Mouse (Mus musculus): Measurements from ENCODE around the gene Kcnk5. TPM values are rescaled to one million over a fixed set of nuclear protein-coding genes. Genes with fewer than 3 reads are reported as not detected.

The Kcnk5 gene
- polyA plus RNA-seq (2014; fragmentation: Nextera tagmentation; extraction: Ambion mirVana): 4.5 and 6.6 TPM in 2 replicates

DNA sequence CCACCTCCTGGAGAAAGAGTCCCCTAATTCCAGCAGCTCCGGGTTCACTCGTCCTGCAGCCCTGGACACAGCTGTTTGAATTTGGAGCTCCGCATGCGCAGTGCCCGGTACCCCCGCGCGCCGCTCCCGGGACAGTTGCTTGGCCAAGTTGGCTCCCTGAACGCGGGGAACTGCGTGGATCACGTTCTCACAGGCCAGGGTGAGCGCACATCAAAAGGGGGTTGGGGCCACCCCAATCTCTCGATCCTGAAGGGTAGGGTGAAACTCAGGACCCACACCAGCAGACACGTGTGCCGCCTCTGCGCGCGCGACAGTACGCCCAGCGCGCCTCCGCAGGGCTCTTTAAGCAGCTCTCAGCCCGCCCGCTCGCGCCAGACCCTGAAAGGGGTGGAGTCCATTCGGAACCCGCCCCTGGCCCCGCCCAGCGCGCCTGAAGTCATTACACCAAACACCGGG, at the start of gene Kcnk5:
Gene Kcnk5 (minus strand): TSS at position 344 of the 456 bp plus-strand sequence.
- Histone ChIP-seq H3K9ac (ENCODE audit: low read length) (peak within 1 kb of the TSS; percentile 55), H3K27ac (ENCODE audit: low read depth, low read length) (no peak within 1 kb of the TSS), H3K36me3 (ENCODE audit: control insufficient read depth, insufficient read depth, low read length) (no peaks in the 10 kb centered on the region), H3K4me3 (ENCODE audit: low read depth, low read length) (peak within 1 kb of the TSS; percentile 47), H3K4me1 (ENCODE audit: control insufficient read depth, insufficient read depth, low read length) (peaks cover 34% of the 10 kb centered on the region), H3K27me3 (ENCODE audit: control insufficient read depth, insufficient read depth, low read length) (no peaks in the 10 kb centered on the region; the same call in 1 of the 2 replicates), H3K9me3 (ENCODE audit: control insufficient read depth, low read length) (no peaks in the 10 kb centered on the region), H3K4me2 (peak within 1 kb of the TSS; percentile 55)
- 0% methylated on average over 36 of the region's 36 CpGs for WGBS
- peak; percentile 93 for ATAC-seq (ENCODE audit: low FRiP score)
- DNase-seq (ENCODE audit: low spot score, missing footprints): peak; percentile 99

GRCm38 (mm10) chr14:20230063-20230491, 48.5 kb upstream of the Kcnk5 start:
- Histone ChIP-seq H3K27ac (ENCODE audit: low read depth, low read length) (no peak overlapping the region), H3K27me3 (ENCODE audit: control insufficient read depth, insufficient read depth, low read length) (no peaks in the 10 kb centered on the region; the same call in 1 of the 2 replicates), H3K4me1 (ENCODE audit: control insufficient read depth, insufficient read depth, low read length) (peaks cover 17% of the 10 kb centered on the region), H3K4me2 (no peak overlapping the region), H3K9ac (ENCODE audit: low read length) (no peak overlapping the region), H3K4me3 (ENCODE audit: low read depth, low read length) (no peak overlapping the region), H3K36me3 (ENCODE audit: control insufficient read depth, insufficient read depth, low read length) (no peaks in the 10 kb centered on the region), H3K9me3 (ENCODE audit: control insufficient read depth, low read length) (no peaks in the 10 kb centered on the region; the same call in 1 of the 2 replicates)
- DNase-seq (ENCODE audit: low spot score, missing footprints) (no peak), ATAC-seq (ENCODE audit: low FRiP score) (no peak)
- WGBS: 78% methylated on average over 7 of the region's 7 CpGs

GRCm38 (mm10) chr14:20229437-20229836, 47.8 kb upstream of the Kcnk5 start:
- 82% methylated on average over 6 of the region's 6 CpGs for WGBS
- ATAC-seq (ENCODE audit: low FRiP score) (no peak), DNase-seq (ENCODE audit: low spot score, missing footprints) (no peak)
- no peaks in the 10 kb centered on the region; the same call in 1 of the 2 replicates for H3K9me3 ChIP-seq (ENCODE audit: control insufficient read depth, low read length)
- H3K4me2 ChIP-seq: no peak overlapping the region
- peaks cover 23% of the 10 kb centered on the region for H3K4me1 ChIP-seq (ENCODE audit: control insufficient read depth, insufficient read depth, low read length)
- no peak overlapping the region for H3K27ac ChIP-seq (ENCODE audit: low read depth, low read length)
- no peak overlapping the region for H3K4me3 ChIP-seq (ENCODE audit: low read depth, low read length)
- no peaks in the 10 kb centered on the region for H3K36me3 ChIP-seq (ENCODE audit: control insufficient read depth, insufficient read depth, low read length)
- no peak overlapping the region for H3K9ac ChIP-seq (ENCODE audit: low read length)
- H3K27me3 ChIP-seq (ENCODE audit: control insufficient read depth, insufficient read depth, low read length): no peaks in the 10 kb centered on the region; the same call in 1 of the 2 replicates

- WGBS: 95% methylated on average over 4 of the region's 4 CpGs
- H3K4me2 ChIP-seq: no peak overlapping the region
- H3K27me3 ChIP-seq (ENCODE audit: control insufficient read depth, insufficient read depth, low read length): no peaks in the 10 kb centered on the region; the same call in 1 of the 2 replicates
- no peak for ATAC-seq (ENCODE audit: low FRiP score)
- no peak for DNase-seq (ENCODE audit: low spot score, missing footprints)
- H3K9me3 ChIP-seq (ENCODE audit: control insufficient read depth, low read length): no peaks in the 10 kb centered on the region
- H3K9ac ChIP-seq (ENCODE audit: low read length): no peak overlapping the region
- no peaks in the 10 kb centered on the region for H3K36me3 ChIP-seq (ENCODE audit: control insufficient read depth, insufficient read depth, low read length)
- no peak overlapping the region for H3K27ac ChIP-seq (ENCODE audit: low read depth, low read length)
- H3K4me3 ChIP-seq (ENCODE audit: low read depth, low read length): no peak overlapping the region
- H3K4me1 ChIP-seq (ENCODE audit: control insufficient read depth, insufficient read depth, low read length): peaks cover 26% of the 10 kb centered on the region
Observed at GRCm38 (mm10) chr14:20228336-20228735, 46.7 kb upstream of the Kcnk5 start.

DNA sequence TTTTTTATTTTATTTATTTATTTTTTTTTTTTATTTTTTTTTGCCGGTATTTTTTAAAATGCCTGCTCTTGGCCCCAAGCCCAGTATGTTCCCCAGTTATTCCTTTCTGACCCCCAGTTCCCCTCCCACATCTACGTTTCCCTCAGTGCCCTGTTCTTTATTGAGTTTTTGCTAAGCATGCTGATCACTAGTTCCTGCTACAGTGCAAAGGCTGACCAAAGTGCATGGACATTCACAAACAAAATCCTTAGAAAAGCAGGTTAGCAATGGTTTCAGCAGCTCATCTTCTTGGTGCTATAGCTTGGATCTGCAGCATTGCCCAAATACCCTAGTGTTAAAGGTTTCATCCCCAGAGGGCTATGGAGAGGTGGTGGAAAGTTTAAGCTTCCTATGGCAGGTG, 45.4 kb upstream of the Kcnk5 start:
- ATAC-seq (ENCODE audit: low FRiP score): no peak

GRCm38 (mm10) chr14:20226488-20226887, 44.9 kb upstream of the Kcnk5 start:
- DNase-seq (ENCODE audit: low spot score, missing footprints) (no peak), ATAC-seq (ENCODE audit: low FRiP score) (no peak)
- Histone ChIP-seq H3K9me3 (ENCODE audit: control insufficient read depth, low read length) (no peaks in the 10 kb centered on the region), H3K27me3 (ENCODE audit: control insufficient read depth, insufficient read depth, low read length) (no peaks in the 10 kb centered on the region; the same call in 1 of the 2 replicates), H3K9ac (ENCODE audit: low read length) (no peak overlapping the region), H3K4me1 (ENCODE audit: control insufficient read depth, insufficient read depth, low read length) (peaks cover 26% of the 10 kb centered on the region), H3K27ac (ENCODE audit: low read depth, low read length) (no peak overlapping the region), H3K4me2 (no peak overlapping the region), H3K36me3 (ENCODE audit: control insufficient read depth, insufficient read depth, low read length) (no peaks in the 10 kb centered on the region), H3K4me3 (ENCODE audit: low read depth, low read length) (no peak overlapping the region)
- 46% methylated on average over 7 of the region's 7 CpGs for WGBS

More for the DNA sequence above, 45.4 kb upstream of the Kcnk5 start:
- Histone ChIP-seq H3K36me3 (ENCODE audit: control insufficient read depth, insufficient read depth, low read length) (no peaks in the 10 kb centered on the region), H3K9ac (ENCODE audit: low read length) (no peak overlapping the region), H3K9me3 (ENCODE audit: control insufficient read depth, low read length) (no peaks in the 10 kb centered on the region), H3K4me3 (ENCODE audit: low read depth, low read length) (no peak overlapping the region), H3K27me3 (ENCODE audit: control insufficient read depth, insufficient read depth, low read length) (no peaks in the 10 kb centered on the region; the same call in 1 of the 2 replicates), H3K27ac (ENCODE audit: low read depth, low read length) (no peak overlapping the region), H3K4me2 (no peak overlapping the region), H3K4me1 (ENCODE audit: control insufficient read depth, insufficient read depth, low read length) (peaks cover 26% of the 10 kb centered on the region)
- DNase-seq (ENCODE audit: low spot score, missing footprints): no peak
- whole genome bisulfite sequencing: 68% methylated on average over 2 of the region's 2 CpGs

GRCm38 (mm10) chr14:20225525-20225924, 43.9 kb upstream of the Kcnk5 start:
- H3K4me2 ChIP-seq: peak overlapping the region; percentile 16; the same call in 1 of the 2 replicates

DNA sequence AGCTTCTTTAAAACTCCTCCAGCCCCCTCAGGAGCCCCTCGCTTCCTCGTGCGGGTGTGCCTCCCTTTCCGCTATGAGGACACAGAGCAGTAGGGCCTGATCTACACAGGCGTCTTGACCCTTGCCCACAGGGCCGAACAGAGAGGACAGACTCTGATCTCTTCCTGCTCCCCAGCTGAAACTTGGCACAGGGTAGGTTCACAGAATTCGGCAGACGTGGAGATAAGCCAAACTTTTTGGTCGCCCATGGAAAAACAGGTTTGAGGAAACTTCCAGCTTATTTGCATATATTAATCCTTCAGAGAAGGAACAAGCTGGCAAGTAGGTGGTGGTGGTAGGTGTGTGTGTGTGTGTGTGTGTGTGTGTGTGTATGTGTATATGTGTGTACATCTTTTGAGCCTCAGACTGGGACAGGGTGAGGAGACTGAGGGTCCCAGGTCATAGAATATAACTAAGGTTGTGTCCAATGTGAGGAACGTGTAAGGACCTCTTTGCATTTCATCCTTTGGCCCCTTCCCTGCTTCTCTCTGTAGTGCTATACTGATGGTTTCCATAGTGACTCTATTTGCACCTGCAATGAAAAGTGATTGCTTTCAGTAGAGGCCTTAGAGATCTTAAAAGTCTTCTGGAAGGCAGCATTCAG, 43.1 kb upstream of the Kcnk5 start:
- Histone ChIP-seq H3K9me3 (ENCODE audit: control insufficient read depth, low read length) (no peaks in the 10 kb centered on the region), H3K4me3 (ENCODE audit: low read depth, low read length) (no peak overlapping the region), H3K4me1 (ENCODE audit: control insufficient read depth, insufficient read depth, low read length) (peaks cover 31% of the 10 kb centered on the region), H3K9ac (ENCODE audit: low read length) (no peak overlapping the region), H3K36me3 (ENCODE audit: control insufficient read depth, insufficient read depth, low read length) (no peaks in the 10 kb centered on the region), H3K27ac (ENCODE audit: low read depth, low read length) (peak overlapping the region; percentile 68), H3K27me3 (ENCODE audit: control insufficient read depth, insufficient read depth, low read length) (no peaks in the 10 kb centered on the region; the same call in 1 of the 2 replicates), H3K4me2 (no peak overlapping the region)
- peak; percentile 22; the same call in 1 of the 2 replicates for ATAC-seq (ENCODE audit: low FRiP score)
- peak; percentile 86 for DNase-seq (ENCODE audit: low spot score, missing footprints)
- WGBS: 67% methylated on average over 10 of the region's 10 CpGs

More at GRCm38 (mm10) chr14:20225525-20225924, 43.9 kb upstream of the Kcnk5 start:
- peak; percentile 80 for ATAC-seq (ENCODE audit: low FRiP score)
- Histone ChIP-seq H3K9me3 (ENCODE audit: control insufficient read depth, low read length) (no peaks in the 10 kb centered on the region), H3K9ac (ENCODE audit: low read length) (no peak overlapping the region; the same call in 1 of the 2 replicates), H3K36me3 (ENCODE audit: control insufficient read depth, insufficient read depth, low read length) (no peaks in the 10 kb centered on the region), H3K4me1 (ENCODE audit: control insufficient read depth, insufficient read depth, low read length) (peaks cover 31% of the 10 kb centered on the region), H3K4me3 (ENCODE audit: low read depth, low read length) (no peak overlapping the region), H3K27me3 (ENCODE audit: control insufficient read depth, insufficient read depth, low read length) (no peaks in the 10 kb centered on the region; the same call in 1 of the 2 replicates), H3K27ac (ENCODE audit: low read depth, low read length) (peak overlapping the region; percentile 68)
- peak; percentile 93 for DNase-seq (ENCODE audit: low spot score, missing footprints)
- WGBS: 20% methylated on average over 4 of the region's 4 CpGs

DNA sequence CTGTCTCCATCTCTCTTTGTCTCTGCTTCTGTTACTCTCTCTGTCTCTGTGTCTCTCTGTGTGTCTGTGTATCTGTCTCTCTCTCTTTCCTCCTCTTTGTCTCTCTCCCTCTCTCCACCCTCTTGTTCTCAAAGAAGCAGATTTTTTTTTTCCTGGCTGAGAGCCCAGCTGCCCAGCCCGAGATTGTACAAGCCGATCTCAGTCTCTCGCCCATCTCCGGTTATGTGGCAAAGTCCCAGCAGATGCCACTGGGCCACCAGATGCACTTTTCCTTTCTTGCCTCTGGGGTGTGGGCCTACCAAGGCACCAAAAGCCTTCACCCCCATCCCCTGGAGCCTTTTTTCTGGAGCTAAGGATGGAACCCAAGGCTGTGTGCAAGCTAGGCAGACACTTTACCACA, 42.6 kb upstream of the Kcnk5 start:
- Histone ChIP-seq H3K9me3 (ENCODE audit: control insufficient read depth, low read length) (no peaks in the 10 kb centered on the region), H3K27me3 (ENCODE audit: control insufficient read depth, insufficient read depth, low read length) (no peaks in the 10 kb centered on the region; the same call in 1 of the 2 replicates), H3K36me3 (ENCODE audit: control insufficient read depth, insufficient read depth, low read length) (no peaks in the 10 kb centered on the region), H3K27ac (ENCODE audit: low read depth, low read length) (no peak overlapping the region), H3K9ac (ENCODE audit: low read length) (no peak overlapping the region), H3K4me1 (ENCODE audit: control insufficient read depth, insufficient read depth, low read length) (peaks cover 31% of the 10 kb centered on the region), H3K4me2 (no peak overlapping the region), H3K4me3 (ENCODE audit: low read depth, low read length) (no peak overlapping the region)
- WGBS: 79% methylated on average over 4 of the region's 4 CpGs
- no peak for DNase-seq (ENCODE audit: low spot score, missing footprints)
- ATAC-seq (ENCODE audit: low FRiP score): no peak
